Mouse (Mus musculus): ENCODE data around the gene Slc16a14.
"Not testable (repeated sequence)": the region's sequence is repeated elsewhere in the genome, so short reads cannot be mapped to it uniquely, and the experiment has no call there.

The Slc16a14 gene

GRCm38 (mm10) chr1:84934503-84935333, at the start of gene Slc16a14:
TSS of gene Slc16a14 (minus strand) at chr1:84935134.
- DNase-seq (ENCODE audit: low read depth): no peak

- DNase-seq (ENCODE audit: low read depth): not testable (repeated sequence)
Measured at GRCm38 (mm10) chr1:84961779-84962178, 26.8 kb upstream of the Slc16a14 start.

GRCm38 (mm10) chr1:84957713-84958112, 22.8 kb upstream of the Slc16a14 start:
- not testable (repeated sequence) for DNase-seq (ENCODE audit: low read depth)

GRCm38 (mm10) chr1:84956771-84957170, 21.8 kb upstream of the Slc16a14 start:
- DNase-seq (ENCODE audit: low read depth): not testable (repeated sequence)

- no peak for DNase-seq (ENCODE audit: low read depth)
Measured at GRCm38 (mm10) chr1:84952456-84953181, 17.7 kb upstream of the Slc16a14 start.

GRCm38 (mm10) chr1:84951566-84951965, 16.6 kb upstream of the Slc16a14 start:
- no peak for DNase-seq (ENCODE audit: low read depth)

- DNase-seq (ENCODE audit: low read depth): no peak
Measured at GRCm38 (mm10) chr1:84947390-84947789, 12.5 kb upstream of the Slc16a14 start.

GRCm38 (mm10) chr1:84945950-84946349, 11.0 kb upstream of the Slc16a14 start:
- DNase-seq (ENCODE audit: low read depth): no peak

- DNase-seq (ENCODE audit: low read depth): no peak
Measured at GRCm38 (mm10) chr1:84943549-84943948, 8.6 kb upstream of the Slc16a14 start.

GRCm38 (mm10) chr1:84942666-84943065, 7.7 kb upstream of the Slc16a14 start:
- no peak for DNase-seq (ENCODE audit: low read depth)

- DNase-seq (ENCODE audit: low read depth): no peak
Measured at GRCm38 (mm10) chr1:84940322-84940721, 5.4 kb upstream of the Slc16a14 start.

- DNase-seq (ENCODE audit: low read depth): no peak
Measured at GRCm38 (mm10) chr1:84939466-84939865, 4.5 kb upstream of the Slc16a14 start.

- DNase-seq (ENCODE audit: low read depth): no peak
Measured at GRCm38 (mm10) chr1:84936716-84937510, 2.0 kb upstream of the Slc16a14 start.

- peak; percentile 19 for DNase-seq (ENCODE audit: low read depth)
Measured at GRCm38 (mm10) chr1:84935668-84936067, 734 bp upstream of the Slc16a14 start.

GRCm38 (mm10) chr1:84934151-84934502, 807 bp downstream of the Slc16a14 start:
- DNase-seq (ENCODE audit: low read depth): no peak

GRCm38 (mm10) chr1:84933472-84934150, 1.3 kb downstream of the Slc16a14 start:
- DNase-seq (ENCODE audit: low read depth): no peak

GRCm38 (mm10) chr1:84925599-84925998, 9.3 kb downstream of the Slc16a14 start:
- DNase-seq (ENCODE audit: low read depth): no peak

GRCm38 (mm10) chr1:84924134-84924533, 10.8 kb downstream of the Slc16a14 start:
- no peak for DNase-seq (ENCODE audit: low read depth)

GRCm38 (mm10) chr1:84923432-84923831, 11.5 kb downstream of the Slc16a14 start:
- DNase-seq (ENCODE audit: low read depth): no peak

GRCm38 (mm10) chr1:84918865-84919264, 16.1 kb downstream of the Slc16a14 start:
- DNase-seq (ENCODE audit: low read depth): no peak

GRCm38 (mm10) chr1:84915010-84915409, 19.9 kb downstream of the Slc16a14 start:
- no peak for DNase-seq (ENCODE audit: low read depth)

- no peak for DNase-seq (ENCODE audit: low read depth)
Measured at GRCm38 (mm10) chr1:84912571-84912970, 22.4 kb downstream of the Slc16a14 start.

Measured in fibroblast of lung, adult 2 months (primary cell).